Mouse (Mus musculus) kidney, postnatal 0 days (tissue): ENCODE results near the gene Mpnd. TPM values are rescaled to one million over a fixed set of nuclear protein-coding genes. Genes with fewer than 3 reads are reported as not detected.

ENCODE experiments used
- ATAC-seq: fragments of 200-750 bp; cut with Nextera tagmentation; replicated peaks from 2 replicates; pipeline ENCODE4 v1.8.0; 2017; ENCODE audit warnings: low read depth, moderate number of reproducible peaks, moderate TSS enrichment, moderate library complexity; ENCODE audit not compliant: low FRiP score
- DNase-seq: peaks from one replicate; pipeline ENCODE4 v3.0.0-alpha.2; 2016; ENCODE audit warnings: low spot score
- H3K27ac ChIP-seq: fragments of 300-500 bp; sonication (generic); 2 replicates; pipeline ENCODE4 v1.5.1; 2014; ENCODE audit warnings: mild to moderate bottlenecking
- H3K27me3 ChIP-seq: fragments of 300-500 bp; sonication (generic); 2 replicates; pipeline ENCODE4 v1.6.1; 2014; ENCODE audit warnings: low read length, mixed read lengths; ENCODE audit not compliant: insufficient read depth
- H3K36me3 ChIP-seq: fragments of 300-500 bp; sonication (generic); 2 replicates; pipeline ENCODE4 v1.6.1; 2014; ENCODE audit warnings: low read length, mixed read lengths; ENCODE audit not compliant: insufficient read depth
- H3K4me1 ChIP-seq: fragments of 300-500 bp; sonication (generic); replicated peaks from 2 replicates; pipeline ENCODE4 v1.6.1; 2014; ENCODE audit warnings: antibody characterized with exemption, low read length, mixed read lengths; ENCODE audit not compliant: insufficient read depth
- H3K4me2 ChIP-seq: fragments of 300-500 bp; sonication (generic); 2 replicates; pipeline ENCODE4 v1.6.1; 2014; ENCODE audit warnings: mild to moderate bottlenecking, low read length, moderate library complexity, mixed read lengths
- H3K4me3 ChIP-seq: fragments of 300-500 bp; sonication (generic); replicated peaks from 2 replicates; pipeline ENCODE4 v1.5.1; 2014; ENCODE audit warnings: low read depth, low read length
- H3K9ac ChIP-seq: fragments of 300-500 bp; sonication (generic); 2 replicates; pipeline ENCODE4 v1.6.1; 2014; ENCODE audit warnings: low read depth, low read length
- H3K9me3 ChIP-seq: fragments of 300-500 bp; sonication (generic); replicated peaks from 2 replicates; pipeline ENCODE4 v1.6.1; 2016; ENCODE audit warnings: low read length, inconsistent platforms, mixed read lengths
- CTCF ChIP-seq: IDR thresholded peaks from 2 replicates; pipeline ENCODE4 v1.5.1; 2016; ENCODE audit warnings: antibody characterized with exemption, low read depth, mild to moderate bottlenecking, moderate library complexity
- WGBS: fragments of 180-500 bp; shearing (Covaris S2); extraction: QIAGEN DNeasy Blood & Tissue Kit; methylation state at CpG from one replicate; pipeline ENCODE4 v1.1.7; 2014; 5-methylcytosine and 5-hydroxymethylcytosine counted together
- polyA plus RNA-seq: library from polyadenylated mRNA; unstranded; fragments of >200 nt; fragmentation: Nextera tagmentation; extraction: Ambion mirVana; gene quantifications from 2 replicates; pipeline ENCODE4 v1.2.1, GENCODE M21; 2015

Mpnd gene
- polyA plus RNA-seq, 1 experiment from 2014 or later = 83.9 TPM

GRCm38 (mm10) chr17:55976255-55976862, 29.2 kb upstream of the Mpnd start:
- Histone ChIP-seq H3K27ac (no peak overlapping the region), H3K4me2 (no peak overlapping the region), H3K36me3 (no peaks in the 10 kb centered on the region), H3K4me1 (no peaks in the 10 kb centered on the region), H3K27me3 (no peaks in the 10 kb centered on the region), H3K9ac (no peak overlapping the region), H3K4me3 (no peak overlapping the region), H3K9me3 (no peaks in the 10 kb centered on the region)
- peak; percentile 92 for TF ChIP-seq CTCF
- DNase-seq = peak; percentile 86
- 15% methylated on average over 13 of the region's 13 CpGs for WGBS
- peak; percentile 73 for ATAC-seq

GRCm38 (mm10) chr17:55977301-55977700, 28.2 kb upstream of the Mpnd start:
- no peaks in the 10 kb centered on the region for H3K9me3 ChIP-seq
- DNase-seq (no peak), ATAC-seq (no peak)
- H3K27ac ChIP-seq = no peak overlapping the region
- 38% methylated on average over 3 of the region's 3 CpGs for WGBS
- H3K27me3 ChIP-seq = no peaks in the 10 kb centered on the region
- H3K4me2 ChIP-seq = no peak overlapping the region
- no peak overlapping the region for H3K9ac ChIP-seq
- H3K4me3 ChIP-seq = no peak overlapping the region
- H3K4me1 ChIP-seq = no peaks in the 10 kb centered on the region
- no peaks in the 10 kb centered on the region for H3K36me3 ChIP-seq
- TF ChIP-seq CTCF = no peak

GRCm38 (mm10) chr17:55986030-55986961, 19.2 kb upstream of the Mpnd start, which contains the start of gene Fsd1:
Gene Fsd1 (plus strand): TSS chr17:55986509.
- WGBS = 9% methylated on average over 30 of the region's 35 CpGs
- no peak within 1 kb of the TSS for H3K27ac ChIP-seq
- H3K27me3 ChIP-seq = no peaks in the 10 kb centered on the region
- H3K9ac ChIP-seq = 0 out of 2 replicates have a peak within 1 kb of the TSS, but pooled peaks have one; percentile 18
- DNase-seq (peak; percentile 83), ATAC-seq (peak; percentile 24; the same call in 1 of the 2 replicates)
- H3K4me1 ChIP-seq = peaks cover 6% of the 10 kb centered on the region; the same call in 1 of the 2 replicates
- H3K4me2 ChIP-seq = peak within 1 kb of the TSS; percentile 61
- no peaks in the 10 kb centered on the region for H3K36me3 ChIP-seq
- no peak for TF ChIP-seq CTCF
- H3K9me3 ChIP-seq = no peaks in the 10 kb centered on the region
- peak within 1 kb of the TSS; percentile 31; the same call in 1 of the 2 replicates for H3K4me3 ChIP-seq

- H3K9ac ChIP-seq = no peak overlapping the region
- no peak overlapping the region for H3K4me2 ChIP-seq
- no peaks in the 10 kb centered on the region for H3K36me3 ChIP-seq
- WGBS = 88% methylated on average over 8 of the region's 8 CpGs
- no peak overlapping the region for H3K27ac ChIP-seq
- H3K9me3 ChIP-seq = no peaks in the 10 kb centered on the region
- TF ChIP-seq CTCF = no peak
- ATAC-seq (no peak), DNase-seq (no peak)
- H3K4me3 ChIP-seq = no peak overlapping the region
- peaks cover 6% of the 10 kb centered on the region; the same call in 1 of the 2 replicates for H3K4me1 ChIP-seq
- H3K27me3 ChIP-seq = no peaks in the 10 kb centered on the region
Observed at GRCm38 (mm10) chr17:55990278-55990898, 15.1 kb upstream of the Mpnd start.

- Histone ChIP-seq H3K27ac (no peak overlapping the region), H3K9ac (no peak overlapping the region), H3K4me3 (no peak overlapping the region), H3K27me3 (no peaks in the 10 kb centered on the region), H3K4me1 (no peaks in the 10 kb centered on the region), H3K4me2 (no peak overlapping the region), H3K36me3 (no peaks in the 10 kb centered on the region), H3K9me3 (no peaks in the 10 kb centered on the region)
- no peak for TF ChIP-seq CTCF
- no peak for ATAC-seq
- WGBS = 79% methylated on average over 15 of the region's 15 CpGs
- DNase-seq = no peak
Observed at GRCm38 (mm10) chr17:55996007-55996406, 9.5 kb upstream of the Mpnd start.
